Mouse (Mus musculus) layer of hippocampus, adult 9-11 months (tissue): ENCODE results near the gene Alox5ap.

Source experiments
- DNase-seq: peaks from one replicate; pipeline ENCODE4 v3.0.0; 2022

Gene Alox5ap

GRCm38 (mm10) chr5:149261449-149261848 lies 3.1 kb upstream of the Alox5ap start:
- no peak for DNase-seq

GRCm38 (mm10) chr5:149261866-149262265 lies 2.7 kb upstream of the Alox5ap start:
- no peak for DNase-seq

- no peak for DNase-seq
Measured at GRCm38 (mm10) chr5:149264878-149265279, 312 bp downstream of the Alox5ap start.

GRCm38 (mm10) chr5:149266761-149267221 lies 2.2 kb downstream of the Alox5ap start:
- no peak for DNase-seq

GRCm38 (mm10) chr5:149267493-149267892 lies 2.9 kb downstream of the Alox5ap start:
- no peak for DNase-seq

GRCm38 (mm10) chr5:149271291-149271690 lies 6.7 kb downstream of the Alox5ap start:
- no peak for DNase-seq

GRCm38 (mm10) chr5:149272535-149272934 lies 8.0 kb downstream of the Alox5ap start:
- DNase-seq: peak; percentile 62

- DNase-seq: peak; percentile 66
Measured at GRCm38 (mm10) chr5:149274390-149275104, 10.0 kb downstream of the Alox5ap start.

- DNase-seq: no peak
Measured at GRCm38 (mm10) chr5:149275105-149275494, 10.5 kb downstream of the Alox5ap start.

GRCm38 (mm10) chr5:149277529-149277928 lies 13.0 kb downstream of the Alox5ap start:
- no peak for DNase-seq

- peak; percentile 51 for DNase-seq
Measured at GRCm38 (mm10) chr5:149279273-149279844, 14.8 kb downstream of the Alox5ap start.

GRCm38 (mm10) chr5:149283009-149283408 lies 18.4 kb downstream of the Alox5ap start:
- no peak for DNase-seq

GRCm38 (mm10) chr5:149283821-149284220 lies 19.3 kb downstream of the Alox5ap start:
- no peak for DNase-seq

GRCm38 (mm10) chr5:149286021-149286420 lies 21.5 kb downstream of the Alox5ap start:
- no peak for DNase-seq

GRCm38 (mm10) chr5:149287148-149288038 lies 22.8 kb downstream of the Alox5ap start:
- no peak for DNase-seq

GRCm38 (mm10) chr5:149291266-149291665 lies 26.7 kb downstream of the Alox5ap start:
- no peak for DNase-seq

GRCm38 (mm10) chr5:149293071-149293470 lies 28.5 kb downstream of the Alox5ap start:
- DNase-seq: peak; percentile 70

- DNase-seq: no peak
Measured at GRCm38 (mm10) chr5:149296808-149297207, 32.2 kb downstream of the Alox5ap start.

- DNase-seq: no peak
Measured at GRCm38 (mm10) chr5:149297464-149297863, 32.9 kb downstream of the Alox5ap start.

- no peak for DNase-seq
Measured at GRCm38 (mm10) chr5:149298234-149298633, 33.7 kb downstream of the Alox5ap start.

GRCm38 (mm10) chr5:149312884-149313652 lies 48.5 kb downstream of the Alox5ap start:
- DNase-seq: no peak

GRCm38 (mm10) chr5:149314514-149315081 lies 50.0 kb downstream of the Alox5ap start:
- DNase-seq: no peak
